Mouse (Mus musculus) stomach, postnatal 0 days (tissue): ENCODE results near the gene Tln2.

ENCODE experiments used
- CTCF ChIP-seq: IDR thresholded peaks from 2 replicates; pipeline ENCODE4 v1.5.1; 2016; ENCODE audit warnings: antibody characterized with exemption, low read depth, mild to moderate bottlenecking, moderate library complexity
- EP300 ChIP-seq: optimal IDR thresholded peaks from 2 replicates; pipeline ENCODE3; 2016; ENCODE audit warnings: antibody characterized with exemption

- no peak for TF ChIP-seq EP300
- no peak for TF ChIP-seq CTCF
Measured at GRCm38 (mm10) chr9:67209451-67209850, 350.1 kb downstream of the Tln2 start.
